Mouse (Mus musculus): Measurements from ENCODE around the gene Bpifb9a. TPM values are rescaled to one million over a fixed set of nuclear protein-coding genes. Genes with fewer than 3 reads are reported as not detected.
A peak's percentile ranks its signal among the peaks of the same experiment; 100 is the strongest.
"Not testable (repeated sequence)": the region's sequence is repeated elsewhere in the genome, so short reads cannot be mapped to it uniquely, and the experiment has no call there.

Bpifb9a gene
- polyA plus RNA-seq, 1 experiment from 2014 or later = not detected

DNA sequence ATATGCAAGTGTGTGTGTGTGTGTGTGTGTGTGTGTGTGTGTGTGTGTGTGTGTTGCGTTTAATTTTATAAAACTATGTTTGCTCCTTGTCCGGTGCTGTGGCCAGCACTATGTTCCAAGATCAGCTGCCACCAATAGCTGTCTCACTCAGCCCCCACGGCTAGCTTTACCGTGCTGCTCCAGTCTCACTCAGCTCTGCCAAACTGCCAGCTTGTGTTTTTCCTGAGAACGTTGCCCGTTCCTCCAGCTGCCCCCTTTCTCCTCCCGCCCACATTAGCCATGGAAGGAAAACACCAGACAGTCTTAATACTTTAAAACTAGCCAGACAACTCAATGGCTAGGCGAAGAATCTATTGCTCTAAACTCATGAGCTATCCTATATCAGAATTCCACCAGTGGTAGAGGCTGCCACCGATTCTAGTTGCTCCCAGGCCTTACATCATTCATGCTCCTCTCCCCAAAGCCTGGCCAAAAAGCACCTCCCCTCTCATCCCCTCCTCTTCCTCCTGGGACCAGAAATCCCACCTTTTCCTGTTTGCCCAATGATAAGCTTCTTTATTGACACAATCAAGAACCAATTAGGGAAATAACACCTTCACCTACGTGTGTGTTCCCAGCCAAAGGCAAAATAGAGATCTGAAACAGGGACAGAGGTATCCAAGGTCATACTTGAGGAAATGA, 14.2 kb upstream of the Bpifb9a start:
- Histone ChIP-seq H3K27ac (no peak overlapping the region), H3K36me3 (no peaks in the 10 kb centered on the region), H3K4me1 (no peaks in the 10 kb centered on the region), H3K9me3 (no peaks in the 10 kb centered on the region), H3K27me3 (no peaks in the 10 kb centered on the region), H3K9ac (no peak overlapping the region), H3K4me3 (no peak overlapping the region), H3K4me2 (replicated peaks) (no peak overlapping the region)
- no peak for ATAC-seq (ENCODE audit: low FRiP score, low read depth)
- 87% methylated on average over 10 of the region's 10 CpGs for WGBS

DNA sequence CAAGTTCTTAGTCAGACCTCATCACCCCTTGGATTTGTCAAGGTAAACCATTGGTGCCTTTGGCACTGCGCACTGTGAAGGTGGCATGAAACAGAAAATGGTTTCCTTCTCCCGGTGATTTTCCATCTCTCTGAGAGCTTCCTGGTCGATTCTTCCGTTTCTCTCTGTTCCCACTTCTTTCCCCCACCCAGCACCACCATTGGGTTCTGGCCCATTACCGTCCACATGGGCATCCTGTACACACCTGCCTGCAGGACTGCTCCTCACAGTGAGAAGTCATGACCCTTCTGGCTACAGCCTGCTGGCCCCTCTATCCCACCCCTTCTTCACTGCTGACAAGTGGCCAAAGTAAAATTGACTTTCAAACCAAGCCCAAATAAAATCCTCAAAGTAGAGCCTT, 12.3 kb upstream of the Bpifb9a start:
- no peak overlapping the region for H3K4me3 ChIP-seq
- 93% methylated on average over 5 of the region's 5 CpGs for WGBS
- H3K4me2 ChIP-seq (replicated peaks) = no peak overlapping the region
- H3K4me1 ChIP-seq = no peaks in the 10 kb centered on the region
- H3K27me3 ChIP-seq = no peaks in the 10 kb centered on the region
- no peaks in the 10 kb centered on the region for H3K9me3 ChIP-seq
- no peaks in the 10 kb centered on the region for H3K36me3 ChIP-seq
- H3K9ac ChIP-seq = no peak overlapping the region
- no peak for ATAC-seq (ENCODE audit: low FRiP score, low read depth)
- H3K27ac ChIP-seq = no peak overlapping the region

DNA sequence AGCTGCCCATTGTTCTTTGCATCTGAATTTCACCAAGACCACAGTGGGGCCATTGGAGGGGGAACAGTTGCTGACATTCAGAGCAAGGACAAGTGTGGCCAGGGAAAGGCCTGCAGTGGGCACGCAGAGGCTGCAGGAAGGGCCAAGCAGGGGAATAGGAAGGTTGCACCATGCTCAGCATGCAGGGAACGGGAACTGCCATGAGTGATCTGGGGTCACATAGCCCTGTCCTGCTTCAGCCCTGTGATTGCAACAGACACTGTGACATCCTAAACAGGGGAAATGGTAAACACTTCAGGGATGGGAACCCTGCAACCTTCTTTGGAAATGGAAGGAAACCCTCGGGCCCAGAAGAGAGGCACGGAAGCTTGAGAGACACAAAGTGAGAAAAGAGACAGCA, 2.4 kb upstream of the Bpifb9a start:
- H3K4me2 ChIP-seq (replicated peaks); H3K9me3 ChIP-seq; H3K27me3 ChIP-seq; H3K27ac ChIP-seq; H3K4me3 ChIP-seq; H3K4me1 ChIP-seq; ATAC-seq (ENCODE audit: low FRiP score, low read depth); H3K9ac ChIP-seq; H3K36me3 ChIP-seq: not testable (repeated sequence)
- 84% methylated on average over 2 of the region's 4 CpGs for WGBS

DNA sequence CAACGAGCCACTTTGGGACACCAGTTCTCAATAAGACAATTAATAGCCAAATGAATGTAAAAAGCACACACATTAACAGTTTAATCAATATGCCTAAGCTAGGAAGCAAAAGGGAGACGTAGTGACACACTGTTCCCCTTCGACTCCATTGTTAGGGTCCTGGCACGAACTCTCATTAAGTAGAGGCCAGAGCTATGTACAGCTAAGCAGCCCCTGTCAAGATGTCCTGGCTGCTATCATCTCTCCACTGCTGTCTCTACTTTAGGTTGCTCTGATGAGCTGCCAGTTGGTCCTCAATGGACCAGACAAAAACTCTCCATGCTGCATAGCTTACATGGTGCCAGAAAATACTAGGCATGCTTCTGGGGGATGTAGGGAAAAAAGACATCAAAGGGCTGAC, 1.9 kb upstream of the Bpifb9a start:
- 81% methylated on average over 4 of the region's 4 CpGs for WGBS
- no peak overlapping the region for H3K27ac ChIP-seq

DNA sequence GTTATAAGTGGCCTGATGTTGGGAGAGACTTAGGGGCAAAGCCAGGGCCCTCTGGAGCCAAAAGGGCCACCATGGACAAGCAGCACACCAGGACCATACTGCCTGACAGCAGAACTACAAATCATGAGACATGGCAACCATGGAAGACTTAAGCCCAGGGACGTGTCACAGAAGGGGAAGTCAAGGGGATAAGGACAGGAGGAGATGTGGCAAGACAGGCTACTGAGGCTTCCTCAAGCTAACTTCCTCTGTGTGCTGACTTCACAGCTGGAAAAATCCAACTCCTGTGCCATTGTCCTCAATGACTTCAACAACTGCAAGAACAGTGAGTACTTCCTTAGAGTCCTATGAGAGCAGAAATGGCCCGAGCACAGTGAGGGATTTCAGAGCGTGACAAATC, 6.7 kb downstream of the Bpifb9a start:
- H3K4me2 ChIP-seq (replicated peaks); H3K27me3 ChIP-seq; H3K4me3 ChIP-seq; H3K27ac ChIP-seq; H3K4me1 ChIP-seq; H3K9me3 ChIP-seq; H3K36me3 ChIP-seq; ATAC-seq (ENCODE audit: low FRiP score, low read depth); H3K9ac ChIP-seq: not testable (repeated sequence)
- WGBS = 82% methylated on average over 3 of the region's 3 CpGs

More for the DNA sequence above, 1.9 kb upstream of the Bpifb9a start:
- no peaks in the 10 kb centered on the region for H3K4me1 ChIP-seq
- H3K9ac ChIP-seq = no peak overlapping the region
- ATAC-seq (ENCODE audit: low FRiP score, low read depth) = no peak
- H3K4me2 ChIP-seq (replicated peaks) = no peak overlapping the region
- no peak overlapping the region for H3K4me3 ChIP-seq
- no peaks in the 10 kb centered on the region for H3K9me3 ChIP-seq
- no peaks in the 10 kb centered on the region for H3K27me3 ChIP-seq
- no peaks in the 10 kb centered on the region for H3K36me3 ChIP-seq

DNA sequence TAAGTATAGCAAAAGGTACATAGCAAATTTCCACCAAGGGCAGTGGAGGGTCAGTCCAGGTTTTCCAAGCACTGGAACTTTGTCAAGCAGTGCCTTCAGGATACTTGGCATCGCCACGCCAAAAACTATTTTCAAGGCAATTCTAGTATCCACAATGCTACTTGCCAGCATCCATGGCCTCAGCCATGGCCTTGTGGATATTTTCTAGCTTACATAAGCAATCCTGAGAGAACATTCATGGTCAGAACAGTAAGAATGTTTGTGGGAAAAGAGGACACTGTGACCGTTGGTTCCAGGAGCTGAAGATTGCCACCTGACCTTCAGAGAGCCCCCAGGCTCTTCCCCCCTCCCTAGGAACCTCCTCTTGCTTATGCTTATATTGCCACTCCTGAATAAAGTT, 34.2 kb downstream of the Bpifb9a start:
- not testable (repeated sequence) for H3K27me3 ChIP-seq; ATAC-seq (ENCODE audit: low FRiP score, low read depth); H3K4me3 ChIP-seq; H3K9me3 ChIP-seq; H3K27ac ChIP-seq; H3K9ac ChIP-seq; H3K36me3 ChIP-seq; H3K4me1 ChIP-seq; H3K4me2 ChIP-seq (replicated peaks)
- WGBS = 91% methylated on average over 3 of the region's 3 CpGs

DNA sequence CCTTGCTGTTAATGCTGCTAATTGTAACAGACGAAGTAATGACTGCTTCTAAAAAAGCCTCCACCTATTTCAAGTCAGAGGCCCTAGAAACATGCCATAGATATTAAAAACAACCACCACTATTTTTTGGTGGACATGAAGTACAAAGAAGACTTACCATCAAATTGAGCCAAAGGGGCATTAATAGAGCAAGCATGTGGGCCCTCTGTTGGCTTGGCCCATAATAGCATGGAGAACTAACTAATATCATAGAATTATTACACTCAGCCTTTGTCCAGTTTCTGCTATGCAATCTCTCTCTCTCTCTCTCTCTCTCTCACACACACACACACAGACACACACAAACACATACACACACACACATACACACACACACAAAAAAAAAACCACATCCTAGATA, 35.2 kb downstream of the Bpifb9a start:
- Histone ChIP-seq H3K4me1 (no peaks in the 10 kb centered on the region), H3K27me3 (no peaks in the 10 kb centered on the region), H3K9ac (no peak overlapping the region), H3K4me3 (no peak overlapping the region), H3K4me2 (replicated peaks) (no peak overlapping the region), H3K36me3 (no peaks in the 10 kb centered on the region), H3K9me3 (no peaks in the 10 kb centered on the region), H3K27ac (no peak overlapping the region)
- ATAC-seq (ENCODE audit: low FRiP score, low read depth) = no peak
- WGBS = 73% methylated on average over 1 of the region's 1 CpGs

DNA sequence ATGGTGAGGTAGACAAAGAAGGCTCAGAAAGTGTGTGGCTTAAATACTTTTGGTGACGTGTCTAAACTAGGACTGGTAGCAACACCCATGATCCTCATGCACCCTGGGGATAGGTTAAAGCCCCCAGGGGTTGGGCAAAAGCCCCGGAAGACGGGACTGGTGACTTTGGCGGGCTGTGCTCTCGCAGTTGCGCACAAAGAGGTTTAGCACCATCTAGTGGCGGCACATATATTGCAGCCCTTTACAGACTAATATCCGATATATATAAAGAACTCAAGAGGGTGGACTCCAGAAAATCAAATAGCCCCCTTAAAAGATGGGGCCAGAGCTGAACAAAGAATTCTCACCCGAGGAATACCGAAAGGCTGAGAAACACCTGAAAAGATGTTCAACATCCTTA, 37.1 kb downstream of the Bpifb9a start:
- H3K9ac ChIP-seq; H3K4me3 ChIP-seq; ATAC-seq (ENCODE audit: low FRiP score, low read depth); H3K27ac ChIP-seq; H3K4me1 ChIP-seq; H3K27me3 ChIP-seq; H3K9me3 ChIP-seq; H3K36me3 ChIP-seq: not testable (repeated sequence)
- 3% methylated on average over 10 of the region's 10 CpGs for WGBS
- H3K4me2 ChIP-seq (replicated peaks) = peak overlapping the region; percentile 27; the same call in 1 of the 2 replicates

DNA sequence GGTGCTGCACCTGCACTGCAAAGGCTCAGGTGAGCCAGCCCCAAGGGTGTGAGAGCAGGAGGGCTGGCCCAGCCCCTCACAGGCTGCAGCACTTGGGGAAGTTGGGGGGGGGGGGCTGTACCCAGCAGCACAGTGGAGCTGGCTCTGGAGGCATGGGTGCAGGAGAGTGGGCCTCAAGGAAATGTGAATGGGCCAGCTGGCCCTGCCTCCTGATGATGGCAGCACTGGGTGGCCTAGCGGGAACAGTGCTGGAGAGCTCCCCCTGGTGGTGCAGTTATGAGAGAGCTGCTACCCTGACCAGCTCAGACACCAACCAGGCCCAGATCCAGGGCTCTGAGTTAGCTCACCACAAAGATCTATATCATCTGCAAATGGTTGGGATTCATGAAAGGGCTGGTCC, 42.8 kb downstream of the Bpifb9a start:
- no peak overlapping the region for H3K9ac ChIP-seq
- H3K4me3 ChIP-seq = no peak overlapping the region
- H3K4me1 ChIP-seq = no peaks in the 10 kb centered on the region
- WGBS = 15% methylated on average over 1 of the region's 1 CpGs
- no peaks in the 10 kb centered on the region for H3K36me3 ChIP-seq
- no peak overlapping the region for H3K4me2 ChIP-seq (replicated peaks)
- peak; percentile 24; the same call in 1 of the 2 replicates for ATAC-seq (ENCODE audit: low FRiP score, low read depth)
- no peaks in the 10 kb centered on the region for H3K9me3 ChIP-seq
- H3K27ac ChIP-seq = no peak overlapping the region
- H3K27me3 ChIP-seq = no peaks in the 10 kb centered on the region

DNA sequence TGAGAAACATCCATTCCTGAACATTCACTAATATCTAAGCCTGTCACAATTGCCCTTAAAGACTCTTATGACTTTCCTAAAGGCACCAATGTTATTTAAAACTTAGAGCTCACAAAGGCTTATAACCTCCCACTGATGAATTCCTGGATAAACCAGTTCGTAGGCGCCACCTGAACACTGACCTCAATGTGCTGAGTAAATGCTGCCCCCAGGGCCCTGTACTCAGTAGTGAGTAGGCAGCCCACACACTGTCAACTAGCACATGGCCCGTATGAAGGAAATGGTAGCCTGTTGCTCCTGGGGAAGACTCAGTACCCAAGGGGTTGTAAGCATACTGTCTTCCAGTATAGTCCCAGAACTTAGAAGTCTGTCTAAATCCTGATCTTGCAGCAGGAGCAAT, 44.1 kb downstream of the Bpifb9a start:
- 78% methylated on average over 3 of the region's 3 CpGs for WGBS
- ATAC-seq (ENCODE audit: low FRiP score, low read depth) = no peak

DNA sequence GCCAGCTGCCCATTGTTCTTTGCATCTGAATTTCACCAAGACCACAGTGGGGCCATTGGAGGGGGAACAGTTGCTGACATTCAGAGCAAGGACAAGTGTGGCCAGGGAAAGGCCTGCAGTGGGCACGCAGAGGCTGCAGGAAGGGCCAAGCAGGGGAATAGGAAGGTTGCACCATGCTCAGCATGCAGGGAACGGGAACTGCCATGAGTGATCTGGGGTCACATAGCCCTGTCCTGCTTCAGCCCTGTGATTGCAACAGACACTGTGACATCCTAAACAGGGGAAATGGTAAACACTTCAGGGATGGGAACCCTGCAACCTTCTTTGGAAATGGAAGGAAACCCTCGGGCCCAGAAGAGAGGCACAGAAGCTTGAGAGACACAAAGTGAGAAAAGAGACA, 47.0 kb downstream of the Bpifb9a start:
- not testable (repeated sequence) for H3K9ac ChIP-seq; H3K27ac ChIP-seq; H3K4me3 ChIP-seq; H3K9me3 ChIP-seq; H3K27me3 ChIP-seq; H3K36me3 ChIP-seq; H3K4me1 ChIP-seq; ATAC-seq (ENCODE audit: low FRiP score, low read depth); H3K4me2 ChIP-seq (replicated peaks)
- WGBS = 89% methylated on average over 1 of the region's 3 CpGs

More for the DNA sequence above, 44.1 kb downstream of the Bpifb9a start:
- no peaks in the 10 kb centered on the region for H3K36me3 ChIP-seq
- H3K4me1 ChIP-seq = no peaks in the 10 kb centered on the region
- no peak overlapping the region for H3K4me2 ChIP-seq (replicated peaks)
- no peak overlapping the region for H3K9ac ChIP-seq
- no peak overlapping the region for H3K4me3 ChIP-seq
- H3K27ac ChIP-seq = no peak overlapping the region
- H3K9me3 ChIP-seq = no peaks in the 10 kb centered on the region
- H3K27me3 ChIP-seq = no peaks in the 10 kb centered on the region

DNA sequence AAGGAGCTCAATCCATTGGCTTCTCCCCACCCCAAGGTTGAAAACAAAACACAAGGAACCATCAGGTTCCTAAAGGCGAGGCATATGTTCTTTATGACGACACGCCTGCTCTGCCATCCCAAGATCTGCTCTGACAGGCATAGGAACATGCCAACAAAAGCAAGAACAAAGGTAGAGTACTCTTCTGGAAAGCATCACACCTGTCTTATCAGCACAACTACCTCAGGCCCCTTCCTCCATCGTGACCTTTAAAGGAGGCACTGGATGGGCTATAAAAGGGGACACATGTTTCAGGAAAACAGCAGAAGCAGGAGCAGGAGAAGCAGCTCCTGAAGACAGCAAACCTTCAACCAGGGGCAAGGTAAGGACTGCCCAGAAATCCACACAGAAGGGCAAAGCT, 49.3 kb downstream of the Bpifb9a start, which contains the start of gene Bpifb9b:
Gene Bpifb9b (plus strand): TSS at position 301 of the 400 bp plus-strand sequence.
- not testable (repeated sequence) for ATAC-seq (ENCODE audit: low FRiP score, low read depth); H3K27me3 ChIP-seq; H3K4me1 ChIP-seq; H3K4me3 ChIP-seq; H3K36me3 ChIP-seq; H3K27ac ChIP-seq; H3K9me3 ChIP-seq; H3K4me2 ChIP-seq (replicated peaks); H3K9ac ChIP-seq
- WGBS = 75% methylated on average over 4 of the region's 4 CpGs

DNA sequence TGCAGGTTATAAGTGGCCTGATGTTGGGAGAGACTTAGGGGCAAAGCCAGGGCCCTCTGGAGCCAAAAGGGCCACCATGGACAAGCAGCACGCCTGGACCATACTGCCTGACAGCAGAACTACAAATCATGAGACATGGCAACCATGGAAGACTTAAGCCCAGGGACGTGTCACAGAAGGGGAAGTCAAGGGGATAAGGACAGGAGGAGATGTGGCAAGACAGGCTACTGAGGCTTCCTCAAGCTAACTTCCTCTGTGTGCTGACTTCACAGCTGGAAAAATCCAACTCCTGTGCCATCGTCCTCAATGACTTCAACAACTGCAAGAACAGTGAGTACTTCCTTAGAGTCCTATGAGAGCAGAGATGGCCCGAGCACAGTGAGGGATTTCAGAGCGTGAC, 56.1 kb downstream of the Bpifb9a start:
- not testable (repeated sequence) for H3K27me3 ChIP-seq; H3K9me3 ChIP-seq; H3K36me3 ChIP-seq; ATAC-seq (ENCODE audit: low FRiP score, low read depth); H3K4me3 ChIP-seq; H3K9ac ChIP-seq; H3K4me1 ChIP-seq; H3K27ac ChIP-seq; H3K4me2 ChIP-seq (replicated peaks)
- 74% methylated on average over 5 of the region's 5 CpGs for WGBS

Measured in limb, embryonic 13.5 days (tissue).